Mouse (Mus musculus): Measurements from ENCODE around the gene Supt3.

GRCm38 (mm10) chr17:44727675-44728074 lies 49.3 kb upstream of the Supt3 start:
- TF ChIP-seq POLR2A (IDR thresholded peaks at IDR 0.05; ENCODE audit: insufficient read depth, low read depth, low read length) (no peak), CTCF (IDR thresholded peaks at IDR 0.05) (no peak)
